Mouse (Mus musculus) neural tube, embryonic 15.5 days (tissue): ENCODE measurements around the gene Mapk12. TPM values are rescaled to one million over a fixed set of nuclear protein-coding genes. Genes with fewer than 3 reads are reported as not detected.

Source experiments
- ATAC-seq: fragments of 200-750 bp; cut with Nextera tagmentation; 2 replicates; pipeline ENCODE4 v1.8.0; 2017; ENCODE audit warnings: mild to moderate bottlenecking, moderate TSS enrichment, moderate library complexity; ENCODE audit not compliant: low FRiP score
- H3K27ac ChIP-seq: fragments of 300-500 bp; sonication (generic); replicated peaks from 2 replicates; pipeline ENCODE4 v1.5.1; 2015; ENCODE audit warnings: mild to moderate bottlenecking, inconsistent platforms
- H3K27me3 ChIP-seq: fragments of 300-500 bp; sonication (generic); replicated peaks from 2 replicates; pipeline ENCODE4 v1.6.1; 2015; ENCODE audit warnings: inconsistent platforms
- H3K36me3 ChIP-seq: fragments of 300-500 bp; sonication (generic); 2 replicates; pipeline ENCODE4 v1.6.1; 2015; ENCODE audit warnings: inconsistent platforms
- H3K4me1 ChIP-seq: fragments of 300-500 bp; sonication (generic); 2 replicates; pipeline ENCODE4 v1.6.1; 2015; ENCODE audit warnings: inconsistent platforms
- H3K4me2 ChIP-seq: fragments of 300-500 bp; sonication (generic); 2 replicates; pipeline ENCODE4 v1.6.1; 2015; ENCODE audit warnings: inconsistent platforms, mild to moderate bottlenecking, moderate library complexity
- H3K4me3 ChIP-seq: fragments of 300-500 bp; sonication (generic); replicated peaks from 2 replicates; pipeline ENCODE4 v1.5.1; 2015; ENCODE audit warnings: mild to moderate bottlenecking, inconsistent platforms
- H3K9ac ChIP-seq: fragments of 300-500 bp; sonication (generic); replicated peaks from 2 replicates; pipeline ENCODE4 v1.6.1; 2015; ENCODE audit warnings: mild to moderate bottlenecking, inconsistent platforms
- H3K9me3 ChIP-seq: fragments of 300-500 bp; sonication (generic); replicated peaks from 2 replicates; pipeline ENCODE4 v1.6.1; 2016; ENCODE audit warnings: inconsistent platforms
- WGBS: fragments of 180-500 bp; shearing (Covaris S2); methylation state at CpG from one replicate; pipeline ENCODE4 v1.1.7; 2015; ENCODE audit warnings: mixed read lengths; 5-methylcytosine and 5-hydroxymethylcytosine counted together
- polyA plus RNA-seq: library from polyadenylated mRNA; unstranded; fragments of >200 nt; fragmentation: Nextera tagmentation; extraction: Ambion mirVana; gene quantifications from 2 replicates; pipeline ENCODE4 v1.2.1, GENCODE M21; 2015

Mapk12 gene
- polyA plus RNA-seq, 1 experiment from 2014 or later = 5.2 TPM

DNA sequence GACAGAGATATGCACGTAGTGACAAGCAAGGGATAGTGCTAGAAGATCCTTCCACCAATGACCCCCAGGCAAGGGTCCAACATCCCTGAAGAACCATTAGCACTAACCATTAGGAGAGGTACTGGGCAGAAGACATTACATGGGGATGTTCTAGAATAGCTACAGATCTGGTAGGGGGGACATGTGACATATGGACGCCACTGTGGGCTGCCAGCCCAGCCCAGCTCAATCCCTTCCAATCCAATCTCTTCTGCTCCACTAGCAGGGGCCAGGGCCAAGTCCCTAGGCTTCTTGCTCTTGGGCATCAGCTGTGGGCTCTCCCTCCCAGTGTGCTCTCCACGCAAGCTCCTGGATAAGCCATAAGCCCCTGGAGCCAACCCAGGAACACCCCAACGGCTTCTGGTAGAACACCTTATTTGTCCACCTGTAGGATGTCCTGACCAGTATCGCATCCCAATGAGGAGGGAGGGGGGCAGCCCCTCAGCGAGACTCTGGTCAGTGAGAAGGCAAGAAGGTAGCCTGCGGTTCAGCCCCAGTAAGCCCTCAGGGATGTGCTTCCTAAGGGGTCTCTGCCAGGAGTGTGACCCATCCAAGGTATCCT lies 37.9 kb upstream of the Mapk12 start:
- no peak for ATAC-seq
- Histone ChIP-seq H3K36me3 (no peaks in the 10 kb centered on the region), H3K9me3 (no peaks in the 10 kb centered on the region), H3K27ac (peak overlapping the region; percentile 91), H3K9ac (peak overlapping the region; percentile 94; the same call in 1 of the 2 replicates), H3K4me3 (peak overlapping the region; percentile 76), H3K27me3 (no peaks in the 10 kb centered on the region), H3K4me2 (peak overlapping the region; percentile 90), H3K4me1 (peaks cover 82% of the 10 kb centered on the region)
- WGBS = 69% methylated on average over 7 of the region's 7 CpGs

DNA sequence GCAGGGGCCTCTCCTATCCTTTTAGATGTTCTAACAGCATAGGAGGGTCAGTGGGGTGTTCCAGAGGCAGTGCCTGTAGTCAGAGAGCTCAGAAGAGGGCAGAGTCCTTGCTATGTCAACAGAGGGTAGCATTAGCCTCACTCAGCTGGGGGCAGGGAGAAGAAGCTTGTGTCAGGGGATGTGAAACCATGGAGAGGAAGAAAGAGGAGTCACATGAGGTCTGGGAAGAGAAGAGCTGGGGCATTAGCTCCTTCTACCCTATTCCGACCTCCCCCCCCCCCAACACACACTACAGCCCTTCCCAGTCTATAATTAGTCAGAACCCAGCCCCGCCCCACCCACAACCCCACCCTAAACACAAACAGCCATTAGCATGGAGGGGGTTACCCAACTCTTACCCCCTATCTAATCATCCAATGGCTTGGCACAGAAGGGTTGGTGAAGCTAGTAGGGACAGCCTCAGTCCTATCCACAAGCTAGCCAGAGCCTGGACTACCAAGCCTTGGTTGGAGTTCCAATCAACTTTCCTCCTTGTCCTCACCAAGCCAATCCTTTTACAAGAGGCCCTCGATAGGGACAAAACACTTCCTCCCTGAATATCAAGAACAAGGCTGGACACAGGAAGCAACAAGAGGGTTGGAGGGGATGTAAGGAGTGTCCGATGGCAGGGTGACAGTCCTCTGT lies 37.2 kb upstream of the Mapk12 start:
- no peaks in the 10 kb centered on the region for H3K27me3 ChIP-seq
- H3K4me3 ChIP-seq = peak overlapping the region; percentile 76; the same call in 1 of the 2 replicates
- 68% methylated on average over 4 of the region's 4 CpGs for WGBS
- H3K27ac ChIP-seq = peak overlapping the region; percentile 42
- H3K36me3 ChIP-seq = no peaks in the 10 kb centered on the region
- ATAC-seq = no peak
- peak overlapping the region; percentile 90 for H3K4me2 ChIP-seq
- no peaks in the 10 kb centered on the region for H3K9me3 ChIP-seq
- peak overlapping the region; percentile 26; the same call in 1 of the 2 replicates for H3K9ac ChIP-seq
- peaks cover 87% of the 10 kb centered on the region for H3K4me1 ChIP-seq

DNA sequence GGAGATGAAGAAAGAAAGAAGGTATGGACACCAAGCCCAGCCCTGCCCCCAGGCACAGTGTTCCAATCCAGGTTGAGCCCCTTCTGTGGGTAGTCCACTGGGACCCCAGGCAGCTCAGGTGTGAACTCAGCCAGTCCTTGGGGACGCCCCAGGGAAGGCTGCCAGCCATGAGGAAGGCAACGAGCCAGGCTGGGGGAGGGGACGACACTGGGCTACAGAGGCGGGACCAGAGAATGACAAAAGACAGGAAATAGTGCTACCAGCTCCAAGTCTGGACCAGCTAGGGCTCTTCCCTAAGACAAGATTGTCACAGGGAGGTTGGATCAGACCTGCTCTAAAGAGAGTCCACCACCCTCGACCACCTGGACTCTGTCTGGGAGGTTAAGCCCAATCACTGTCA lies 36.6 kb upstream of the Mapk12 start:
- no peaks in the 10 kb centered on the region for H3K27me3 ChIP-seq
- WGBS = 9% methylated on average over 5 of the region's 5 CpGs
- no peak for ATAC-seq
- H3K4me2 ChIP-seq = peak overlapping the region; percentile 90
- H3K36me3 ChIP-seq = no peaks in the 10 kb centered on the region
- 0 out of 2 replicates have a peak overlapping the region, but pooled peaks have one; percentile 26 for H3K9ac ChIP-seq
- no peak overlapping the region for H3K4me3 ChIP-seq
- H3K27ac ChIP-seq = peak overlapping the region; percentile 42
- H3K9me3 ChIP-seq = no peaks in the 10 kb centered on the region
- H3K4me1 ChIP-seq = peaks cover 87% of the 10 kb centered on the region

DNA sequence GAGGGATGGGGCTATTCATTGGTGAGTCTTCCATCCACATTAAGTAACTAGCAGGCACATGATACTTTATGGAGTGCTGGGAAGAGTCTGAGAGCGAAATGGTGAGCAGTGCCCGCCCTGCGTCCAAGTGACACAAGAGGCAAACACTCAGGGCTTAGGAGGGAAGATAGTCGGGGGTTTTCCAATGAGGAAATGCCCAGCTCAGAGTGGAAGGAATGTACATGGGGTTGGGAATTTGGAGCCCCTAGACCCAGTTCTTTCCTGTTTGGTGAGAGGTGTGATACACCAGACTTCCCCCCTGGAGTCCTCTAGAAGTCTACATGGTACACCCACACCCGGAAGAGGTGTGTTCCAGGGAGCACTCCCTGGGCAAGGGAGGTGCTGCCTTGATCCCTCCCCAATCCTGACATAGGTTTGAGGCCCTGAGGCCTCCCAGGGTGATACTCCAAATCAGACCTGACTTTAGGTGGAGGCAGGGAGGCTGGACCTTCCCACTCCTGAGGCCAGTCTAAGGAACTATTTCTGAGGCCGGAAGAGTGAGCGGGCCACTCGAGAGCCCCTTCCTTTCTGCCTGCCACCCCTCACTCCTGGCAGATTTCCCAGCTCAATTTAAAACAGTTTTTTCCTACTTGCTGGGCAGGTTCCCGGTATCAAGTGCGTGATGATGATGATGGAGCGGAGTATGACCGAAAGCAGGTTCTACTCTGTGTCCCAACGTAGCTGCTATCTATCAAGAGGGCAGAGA lies 35.1 kb upstream of the Mapk12 start:
- no peak overlapping the region for H3K4me3 ChIP-seq
- no peaks in the 10 kb centered on the region for H3K36me3 ChIP-seq
- no peaks in the 10 kb centered on the region for H3K9me3 ChIP-seq
- no peak for ATAC-seq
- H3K4me1 ChIP-seq = peaks cover 88% of the 10 kb centered on the region
- H3K9ac ChIP-seq = no peak overlapping the region
- no peak overlapping the region; the same call in 1 of the 2 replicates for H3K27ac ChIP-seq
- WGBS = 75% methylated on average over 13 of the region's 13 CpGs
- no peaks in the 10 kb centered on the region for H3K27me3 ChIP-seq
- H3K4me2 ChIP-seq = no peak overlapping the region

DNA sequence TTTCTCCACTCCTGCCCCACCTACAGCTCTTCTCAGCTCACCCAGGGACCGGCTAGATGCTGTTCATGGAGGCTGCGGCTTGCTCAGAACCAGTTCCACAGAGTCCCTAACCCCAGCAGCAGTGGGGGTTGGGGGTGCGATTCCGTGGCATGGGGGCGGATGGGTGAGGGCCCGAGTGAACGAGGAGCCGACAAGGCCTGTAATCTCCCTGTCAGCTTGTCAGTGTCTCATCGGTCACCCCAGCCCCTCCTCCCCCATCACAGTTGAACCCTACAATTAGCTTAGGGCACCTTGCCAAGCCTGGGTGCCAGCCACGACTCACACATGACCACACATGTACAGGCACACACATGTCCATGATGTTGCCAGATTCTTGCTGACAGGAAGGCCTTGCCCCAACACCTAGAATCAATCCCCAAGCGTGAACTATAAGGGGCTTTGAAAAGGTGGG lies 34.4 kb upstream of the Mapk12 start:
- no peak overlapping the region for H3K27ac ChIP-seq
- no peaks in the 10 kb centered on the region for H3K27me3 ChIP-seq
- H3K4me2 ChIP-seq = no peak overlapping the region; the same call in 1 of the 2 replicates
- H3K4me3 ChIP-seq = no peak overlapping the region
- no peak for ATAC-seq
- 60% methylated on average over 11 of the region's 11 CpGs for WGBS
- peaks cover 95% of the 10 kb centered on the region for H3K4me1 ChIP-seq
- no peak overlapping the region for H3K9ac ChIP-seq
- H3K36me3 ChIP-seq = 0 out of 2 replicates have a peak, but pooled peaks cover 4% of the 10 kb centered on the region
- no peaks in the 10 kb centered on the region for H3K9me3 ChIP-seq

DNA sequence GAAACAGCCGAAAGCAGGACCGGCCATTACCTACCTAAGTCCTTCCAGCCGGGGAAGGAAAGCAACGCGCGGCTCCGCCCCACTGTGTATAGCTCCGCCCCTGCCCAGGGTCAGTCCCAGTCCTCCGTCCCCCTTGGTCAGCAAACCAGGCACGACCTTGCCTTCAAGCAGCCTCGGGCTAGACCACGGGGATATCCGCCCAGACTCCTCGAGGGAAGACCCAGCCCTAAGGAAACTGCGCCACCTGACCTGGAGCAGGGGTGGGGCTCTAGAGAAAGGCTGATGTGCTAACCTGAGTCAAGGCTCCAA lies 33.4 kb upstream of the Mapk12 start:
- Histone ChIP-seq H3K36me3 (0 out of 2 replicates have a peak, but pooled peaks cover 5% of the 10 kb centered on the region), H3K4me2 (peak overlapping the region; percentile 96), H3K27ac (peak overlapping the region; percentile 81), H3K27me3 (no peaks in the 10 kb centered on the region), H3K4me1 (peaks cover 96% of the 10 kb centered on the region), H3K9ac (peak overlapping the region; percentile 65), H3K9me3 (no peaks in the 10 kb centered on the region), H3K4me3 (peak overlapping the region; percentile 54)
- peak; percentile 45 for ATAC-seq
- WGBS = 2% methylated on average over 15 of the region's 15 CpGs

DNA sequence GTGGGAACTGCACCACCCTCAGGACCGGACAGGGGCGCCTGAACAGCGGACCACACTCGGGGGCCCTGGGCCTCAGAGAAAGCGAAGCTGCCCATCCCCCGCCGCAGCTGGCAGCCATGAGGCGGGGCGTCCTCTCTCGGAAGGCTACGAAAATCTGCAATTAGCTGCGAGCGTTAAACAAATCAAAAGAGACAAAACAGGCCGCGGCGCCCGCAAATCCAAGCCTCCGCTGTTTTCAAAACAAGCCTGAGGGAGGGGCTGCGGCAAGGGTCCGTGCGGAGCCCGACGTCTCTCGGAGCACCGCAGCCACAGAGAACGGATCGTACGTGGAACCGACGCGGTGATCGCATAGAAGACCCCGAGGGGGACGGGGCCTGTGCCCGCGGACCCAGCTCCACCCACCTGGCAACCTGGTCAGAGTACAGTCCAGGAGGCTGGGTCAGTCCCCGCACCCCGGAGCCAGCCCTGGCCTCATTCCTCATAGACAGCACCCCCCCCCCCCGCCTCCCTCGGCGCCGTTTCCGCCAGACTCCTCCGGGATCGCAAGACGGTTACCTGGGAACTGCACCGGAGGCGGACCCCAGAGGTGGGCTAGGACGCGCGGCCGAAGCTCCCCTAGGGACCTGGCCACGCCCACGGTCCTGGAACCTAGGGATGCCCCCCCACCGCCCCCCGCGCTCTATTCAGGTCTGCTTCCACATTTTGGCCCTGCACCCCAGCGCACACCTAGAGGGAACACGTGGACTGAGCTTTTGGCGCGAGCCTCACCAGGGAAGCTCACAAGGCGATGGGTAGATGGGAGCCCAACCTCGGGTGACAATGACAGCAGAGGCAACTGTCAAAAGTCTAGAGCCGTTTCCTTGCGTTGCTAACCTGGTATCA lies 32.8 kb upstream of the Mapk12 start:
- ATAC-seq = peak; percentile 47
- H3K9me3 ChIP-seq = no peaks in the 10 kb centered on the region
- no peaks in the 10 kb centered on the region for H3K27me3 ChIP-seq
- peak overlapping the region; percentile 54 for H3K4me3 ChIP-seq
- peaks cover 91% of the 10 kb centered on the region for H3K4me1 ChIP-seq
- H3K4me2 ChIP-seq = peak overlapping the region; percentile 96
- under 1% methylated on average over 62 of the region's 65 CpGs for WGBS
- H3K27ac ChIP-seq = peak overlapping the region; percentile 81
- peaks cover 7% of the 10 kb centered on the region for H3K36me3 ChIP-seq
- H3K9ac ChIP-seq = peak overlapping the region; percentile 65

DNA sequence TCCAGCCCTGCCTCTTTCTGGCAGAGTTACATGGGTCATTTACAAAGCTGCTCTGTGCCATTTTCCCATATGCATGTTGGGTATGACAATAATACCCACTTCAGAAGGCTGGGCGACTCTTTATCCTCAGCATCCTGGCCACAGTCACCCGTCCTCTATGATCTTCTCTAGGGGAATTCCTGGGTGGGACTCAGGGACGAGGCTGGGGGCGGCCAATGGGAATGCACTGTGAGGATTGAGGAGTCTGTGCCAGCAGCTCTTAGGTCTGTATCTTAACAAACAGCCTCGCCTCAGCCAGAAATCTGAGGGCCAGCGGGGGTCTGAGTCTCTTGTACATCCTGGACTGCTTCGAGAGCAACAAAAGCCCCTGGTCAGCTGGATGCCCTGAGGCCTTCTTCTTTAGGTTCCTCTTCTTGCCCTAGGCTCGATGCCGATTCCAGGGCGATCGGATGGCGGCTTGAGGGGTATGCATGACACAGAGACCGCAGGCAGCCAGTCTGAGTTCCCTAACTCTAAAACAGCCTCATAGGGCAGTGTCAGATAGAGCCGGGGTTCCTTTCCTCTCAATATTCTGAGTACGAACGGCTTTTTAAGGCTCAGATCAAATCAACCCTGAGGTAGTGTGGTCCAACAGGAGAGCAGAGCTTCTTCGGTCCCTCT lies 31.9 kb upstream of the Mapk12 start:
- Histone ChIP-seq H3K4me3 (peak overlapping the region; percentile 54), H3K4me1 (peaks cover 83% of the 10 kb centered on the region), H3K36me3 (peaks cover 16% of the 10 kb centered on the region), H3K27me3 (no peaks in the 10 kb centered on the region), H3K9ac (peak overlapping the region; percentile 65), H3K4me2 (peak overlapping the region; percentile 96), H3K27ac (peak overlapping the region; percentile 81), H3K9me3 (no peaks in the 10 kb centered on the region)
- 27% methylated on average over 17 of the region's 17 CpGs for WGBS
- no peak for ATAC-seq

DNA sequence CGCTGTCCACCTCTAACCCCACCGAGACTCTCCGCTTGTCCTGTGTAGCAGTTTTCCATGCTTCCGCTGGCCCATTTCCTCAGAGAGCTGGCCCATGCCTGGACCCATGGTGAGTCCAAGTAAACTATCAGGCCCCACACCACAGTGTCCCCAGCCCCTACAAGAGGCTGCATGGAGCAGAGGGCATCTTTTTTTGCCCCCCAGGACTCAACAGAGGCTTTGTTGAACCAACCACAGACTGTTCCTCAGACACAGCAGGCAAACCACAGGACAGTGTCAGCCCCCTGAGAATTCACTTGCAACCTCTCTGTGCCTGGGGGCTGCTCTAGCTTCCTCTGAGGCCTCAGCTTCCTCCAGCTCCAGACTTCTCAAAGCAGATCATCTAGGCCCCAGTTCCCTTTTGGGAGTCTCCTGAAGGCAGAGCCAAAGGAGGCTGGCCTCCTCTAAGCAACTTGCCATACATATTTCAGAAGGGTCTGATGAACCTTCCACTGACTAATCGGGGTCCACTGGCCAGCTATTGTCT lies 31.1 kb upstream of the Mapk12 start:
- H3K27me3 ChIP-seq = no peaks in the 10 kb centered on the region
- no peak overlapping the region for H3K9ac ChIP-seq

DNA sequence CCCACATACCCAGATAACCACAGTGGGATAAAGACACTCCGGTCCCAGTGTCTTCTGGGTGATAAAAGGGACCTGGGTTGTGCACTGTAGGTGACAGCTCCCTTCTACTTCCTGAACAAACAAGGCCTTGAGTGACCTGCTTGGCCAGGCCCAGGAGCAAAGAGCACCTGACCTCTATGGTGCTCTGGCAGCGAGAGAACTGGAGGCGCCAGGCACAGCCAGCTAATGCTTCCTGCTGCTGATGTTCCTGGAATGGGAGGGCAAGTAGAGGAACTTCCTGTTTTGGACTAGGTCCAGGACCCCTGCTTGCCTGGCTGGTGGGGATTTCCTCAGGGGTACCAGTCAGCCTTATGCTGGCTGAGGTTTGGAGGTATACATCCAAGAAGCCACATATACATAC lies 29.6 kb upstream of the Mapk12 start:
- H3K36me3 ChIP-seq = peaks cover 39% of the 10 kb centered on the region
- no peaks in the 10 kb centered on the region for H3K9me3 ChIP-seq
- peak overlapping the region; percentile 34; the same call in 1 of the 2 replicates for H3K4me2 ChIP-seq
- ATAC-seq = no peak
- H3K4me1 ChIP-seq = peaks cover 60% of the 10 kb centered on the region
- peak overlapping the region; percentile 77 for H3K27ac ChIP-seq
- 73% methylated on average over 3 of the region's 3 CpGs for WGBS
- no peak overlapping the region for H3K4me3 ChIP-seq
- H3K27me3 ChIP-seq = no peaks in the 10 kb centered on the region
- H3K9ac ChIP-seq = peak overlapping the region; percentile 18; the same call in 1 of the 2 replicates

More for the DNA sequence above, 31.1 kb upstream of the Mapk12 start:
- no peak for ATAC-seq
- Histone ChIP-seq H3K4me1 (peaks cover 75% of the 10 kb centered on the region), H3K9me3 (no peaks in the 10 kb centered on the region), H3K4me2 (0 out of 2 replicates have a peak overlapping the region, but pooled peaks have one; percentile 96), H3K4me3 (no peak overlapping the region), H3K27ac (no peak overlapping the region), H3K36me3 (peaks cover 24% of the 10 kb centered on the region)
- 88% methylated on average over 5 of the region's 5 CpGs for WGBS
